Mouse (Mus musculus): Measurements from ENCODE around the gene Gm10271. TPM values are rescaled to one million over a fixed set of nuclear protein-coding genes. Genes with fewer than 3 reads are reported as not detected.

The Gm10271 gene
- polyA plus RNA-seq, 1 experiment from 2014 or later: not detected

DNA sequence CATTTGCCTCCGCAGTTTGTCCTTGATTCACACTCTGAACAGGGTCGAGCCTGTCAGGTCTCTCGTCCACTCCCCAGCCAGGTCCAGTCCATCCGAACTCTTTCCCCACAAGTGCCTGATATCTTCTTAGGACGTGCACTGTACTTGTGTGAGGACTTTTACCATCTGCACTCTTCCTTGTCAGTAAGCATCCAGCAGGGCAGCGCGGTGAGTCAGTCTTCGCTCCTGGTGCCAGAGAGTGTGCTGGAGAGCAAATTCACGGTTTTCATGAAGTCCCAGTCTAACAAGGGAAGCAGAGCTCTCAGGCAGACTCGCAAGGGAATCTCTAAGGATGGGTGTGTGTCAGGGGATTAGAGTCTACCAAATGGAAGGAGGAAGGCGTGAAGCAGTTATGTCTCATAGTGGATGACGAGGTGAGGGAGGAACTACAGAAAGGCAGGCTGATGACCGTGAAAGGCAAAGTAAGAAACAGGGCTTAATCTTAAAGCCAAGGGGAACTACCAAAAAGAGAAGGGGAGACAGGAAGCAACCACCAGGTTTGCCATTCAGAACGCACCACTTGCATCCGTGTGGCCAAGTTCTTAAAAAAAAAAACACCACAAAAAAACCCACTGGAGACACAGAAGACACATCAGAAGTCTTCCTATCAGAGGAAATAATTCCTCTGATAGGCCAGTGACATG, 40.8 kb downstream of the Gm10271 start:
- TF ChIP-seq CTCF (IDR thresholded peaks at IDR 0.05; ENCODE audit: low read depth) (no peak), EP300 (IDR thresholded peaks at IDR 0.05; ENCODE audit: low read depth) (no peak)
- Histone ChIP-seq H3K9ac (replicated peaks) (no peak overlapping the region), H3K9me3 (ENCODE audit: low read length) (no peaks in the 10 kb centered on the region), H3K27ac (ENCODE audit: low read depth) (peak overlapping the region; percentile 48; the same call in 1 of the 2 replicates), H3K4me3 (ENCODE audit: low read depth, low read length) (no peak overlapping the region), H3K4me1 (ENCODE audit: insufficient read depth) (no peaks in the 10 kb centered on the region), H3K4me2 (ENCODE audit: low read depth, low read length) (no peak overlapping the region), H3K36me3 (replicated peaks; ENCODE audit: insufficient read depth, low read length) (peaks cover 15% of the 10 kb centered on the region; the same call in 1 of the 2 replicates), H3K27me3 (ENCODE audit: insufficient read depth, low read length) (no peaks in the 10 kb centered on the region)
- ATAC-seq (no peak), DNase-seq (no peak)
- 72% methylated on average over 15 of the region's 15 CpGs for WGBS (ENCODE audit: insufficient replicate concordance)

GRCm38 (mm10) chr10:116930936-116931335, 41.5 kb downstream of the Gm10271 start:
- H3K4me1 ChIP-seq (ENCODE audit: insufficient read depth): no peaks in the 10 kb centered on the region
- no peaks in the 10 kb centered on the region for H3K27me3 ChIP-seq (ENCODE audit: insufficient read depth, low read length)
- TF ChIP-seq CTCF (IDR thresholded peaks at IDR 0.05; ENCODE audit: low read depth) (no peak), EP300 (IDR thresholded peaks at IDR 0.05; ENCODE audit: low read depth) (no peak)
- H3K27ac ChIP-seq (ENCODE audit: low read depth): peak overlapping the region; percentile 48; the same call in 1 of the 2 replicates
- H3K9me3 ChIP-seq (ENCODE audit: low read length): no peaks in the 10 kb centered on the region
- no peak for DNase-seq
- no peak overlapping the region for H3K4me2 ChIP-seq (ENCODE audit: low read depth, low read length)
- H3K9ac ChIP-seq (replicated peaks): no peak overlapping the region
- 56% methylated on average over 6 of the region's 7 CpGs for WGBS (ENCODE audit: insufficient replicate concordance)
- peak; percentile 61; the same call in 1 of the 2 replicates for ATAC-seq
- peaks cover 14% of the 10 kb centered on the region; the same call in 1 of the 2 replicates for H3K36me3 ChIP-seq (replicated peaks; ENCODE audit: insufficient read depth, low read length)
- H3K4me3 ChIP-seq (ENCODE audit: low read depth, low read length): no peak overlapping the region

DNA sequence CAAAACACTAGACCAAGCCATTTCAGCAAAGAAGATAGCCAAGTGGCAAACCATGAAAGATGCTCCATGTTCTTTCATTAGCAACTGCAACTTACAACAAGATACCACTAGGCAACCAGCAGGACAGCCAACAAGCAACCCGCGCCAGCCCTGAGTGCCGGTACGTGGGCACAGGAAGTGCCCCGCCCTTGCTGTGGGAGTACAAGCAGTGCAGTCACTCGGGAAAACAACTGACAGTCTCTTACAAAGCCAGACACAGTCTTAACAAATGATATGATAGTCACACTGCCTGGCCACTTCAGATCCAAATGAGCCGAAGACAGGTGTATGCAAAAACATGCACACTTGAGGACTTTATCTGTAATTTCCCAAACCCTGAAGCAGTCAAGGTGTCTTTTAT, 41.9 kb downstream of the Gm10271 start:
- peaks cover 18% of the 10 kb centered on the region for H3K36me3 ChIP-seq (replicated peaks; ENCODE audit: insufficient read depth, low read length)
- TF ChIP-seq EP300 (IDR thresholded peaks at IDR 0.05; ENCODE audit: low read depth) (no peak), CTCF (IDR thresholded peaks at IDR 0.05; ENCODE audit: low read depth) (no peak)
- H3K9ac ChIP-seq (replicated peaks): no peak overlapping the region
- DNase-seq (peak; percentile 36), ATAC-seq (peak; percentile 66)
- no peaks in the 10 kb centered on the region for H3K4me1 ChIP-seq (ENCODE audit: insufficient read depth)
- H3K4me3 ChIP-seq (ENCODE audit: low read depth, low read length): no peak overlapping the region
- no peaks in the 10 kb centered on the region for H3K9me3 ChIP-seq (ENCODE audit: low read length)
- H3K27ac ChIP-seq (ENCODE audit: low read depth): 0 out of 2 replicates have a peak overlapping the region, but pooled peaks have one; percentile 39
- WGBS (ENCODE audit: insufficient replicate concordance): 43% methylated on average over 7 of the region's 7 CpGs
- no peak overlapping the region for H3K4me2 ChIP-seq (ENCODE audit: low read depth, low read length)
- H3K27me3 ChIP-seq (ENCODE audit: insufficient read depth, low read length): no peaks in the 10 kb centered on the region

GRCm38 (mm10) chr10:116928826-116929225, 43.6 kb downstream of the Gm10271 start:
- no peaks in the 10 kb centered on the region for H3K4me1 ChIP-seq (ENCODE audit: insufficient read depth)
- DNase-seq (no peak), ATAC-seq (no peak)
- H3K27me3 ChIP-seq (ENCODE audit: insufficient read depth, low read length): no peaks in the 10 kb centered on the region
- no peak overlapping the region for H3K4me2 ChIP-seq (ENCODE audit: low read depth, low read length)
- TF ChIP-seq CTCF (IDR thresholded peaks at IDR 0.05; ENCODE audit: low read depth) (no peak), EP300 (IDR thresholded peaks at IDR 0.05; ENCODE audit: low read depth) (no peak)
- H3K9ac ChIP-seq (replicated peaks): no peak overlapping the region
- WGBS (ENCODE audit: insufficient replicate concordance): 71% methylated on average over 3 of the region's 3 CpGs
- H3K27ac ChIP-seq (ENCODE audit: low read depth): no peak overlapping the region
- peaks cover 21% of the 10 kb centered on the region for H3K36me3 ChIP-seq (replicated peaks; ENCODE audit: insufficient read depth, low read length)
- no peak overlapping the region for H3K4me3 ChIP-seq (ENCODE audit: low read depth, low read length)
- no peaks in the 10 kb centered on the region for H3K9me3 ChIP-seq (ENCODE audit: low read length)

DNA sequence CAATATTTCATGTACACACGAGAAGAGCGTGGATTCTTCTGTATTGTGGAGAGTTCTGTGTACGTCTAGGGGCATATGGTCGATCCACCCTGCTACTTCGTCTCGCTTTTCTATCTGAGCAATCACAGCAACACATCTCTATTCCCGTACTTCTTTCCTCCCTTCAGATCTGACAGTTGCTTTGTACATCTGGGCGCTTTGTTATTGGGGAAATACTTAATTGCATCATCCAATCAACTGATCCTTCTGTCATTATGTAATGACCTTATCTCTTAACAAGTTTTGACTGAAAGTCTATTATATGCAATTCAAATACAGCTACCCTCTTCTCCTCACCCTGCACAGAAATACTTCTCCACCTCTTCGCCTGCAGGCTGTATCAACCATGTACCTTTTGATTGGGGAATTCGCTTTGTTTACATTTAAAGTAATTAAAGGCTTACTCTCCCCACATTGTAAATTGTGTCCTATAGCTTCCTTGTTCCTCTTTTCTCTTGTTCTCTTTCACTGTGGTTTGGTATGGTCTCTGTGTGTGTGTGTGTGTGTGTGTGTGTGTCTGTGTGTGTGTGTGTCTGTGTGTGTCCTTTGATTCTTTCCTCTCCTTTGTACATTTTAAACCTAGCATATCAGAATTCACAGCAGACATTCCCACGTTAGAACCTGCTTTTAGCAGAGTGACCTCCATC, 45.8 kb downstream of the Gm10271 start:
- 69% methylated on average over 11 of the region's 11 CpGs for WGBS (ENCODE audit: insufficient replicate concordance)
- DNase-seq (no peak), ATAC-seq (no peak)

GRCm38 (mm10) chr10:116923651-116924495, 48.5 kb downstream of the Gm10271 start:
- Histone ChIP-seq H3K4me2 (ENCODE audit: low read depth, low read length) (no peak overlapping the region), H3K27ac (ENCODE audit: low read depth) (no peak overlapping the region), H3K36me3 (replicated peaks; ENCODE audit: insufficient read depth, low read length) (peaks cover 26% of the 10 kb centered on the region), H3K4me3 (ENCODE audit: low read depth, low read length) (no peak overlapping the region), H3K9me3 (ENCODE audit: low read length) (no peaks in the 10 kb centered on the region), H3K27me3 (ENCODE audit: insufficient read depth, low read length) (no peaks in the 10 kb centered on the region), H3K9ac (replicated peaks) (no peak overlapping the region), H3K4me1 (ENCODE audit: insufficient read depth) (no peaks in the 10 kb centered on the region)
- DNase-seq (no peak), ATAC-seq (no peak)
- TF ChIP-seq CTCF (IDR thresholded peaks at IDR 0.05; ENCODE audit: low read depth) (no peak), EP300 (IDR thresholded peaks at IDR 0.05; ENCODE audit: low read depth) (no peak)
- 85% methylated on average over 19 of the region's 19 CpGs for WGBS (ENCODE audit: insufficient replicate concordance)

More for the DNA sequence above, 45.8 kb downstream of the Gm10271 start:
- Histone ChIP-seq H3K27me3 (ENCODE audit: insufficient read depth, low read length) (no peaks in the 10 kb centered on the region), H3K9me3 (ENCODE audit: low read length) (no peaks in the 10 kb centered on the region), H3K36me3 (replicated peaks; ENCODE audit: insufficient read depth, low read length) (peaks cover 20% of the 10 kb centered on the region), H3K4me3 (ENCODE audit: low read depth, low read length) (no peak overlapping the region), H3K27ac (ENCODE audit: low read depth) (no peak overlapping the region), H3K4me2 (ENCODE audit: low read depth, low read length) (no peak overlapping the region), H3K4me1 (ENCODE audit: insufficient read depth) (no peaks in the 10 kb centered on the region), H3K9ac (replicated peaks) (no peak overlapping the region)
- TF ChIP-seq CTCF (IDR thresholded peaks at IDR 0.05; ENCODE audit: low read depth) (no peak), EP300 (IDR thresholded peaks at IDR 0.05; ENCODE audit: low read depth) (no peak)

Data from liver, postnatal 0 days (tissue).